Mouse (Mus musculus): ENCODE measurements around the gene Gm3371.
"Not testable (repeated sequence)": the region's sequence is repeated elsewhere in the genome, so short reads cannot be mapped to it uniquely, and the experiment has no call there.

Gm3371 gene

GRCm38 (mm10) chr14:44410588-44410987 is at the start of gene Gm3371:
Gm3371 (minus strand) TSS chr14:44410688.
- not testable (repeated sequence) for DNase-seq

- DNase-seq: not testable (repeated sequence)
Measured at GRCm38 (mm10) chr14:44433335-44433734, 22.8 kb upstream of the Gm3371 start, which contains the start of gene Gm8232. Gm8232 (plus strand) TSS chr14:44433635.

- DNase-seq: not testable (repeated sequence)
Measured at GRCm38 (mm10) chr14:44384233-44384632, 26.3 kb downstream of the Gm3371 start.

GRCm38 (mm10) chr14:44365057-44365456 is 45.4 kb downstream of the Gm3371 start, which contains the start of gene Gm8229:
Gm8229 (plus strand) TSS chr14:44365357.
- DNase-seq: not testable (repeated sequence)

- not testable (repeated sequence) for DNase-seq
Measured at GRCm38 (mm10) chr14:44362301-44362700, 48.2 kb downstream of the Gm3371 start.

- DNase-seq: not testable (repeated sequence)
Measured at GRCm38 (mm10) chr14:44361416-44361815, 49.1 kb downstream of the Gm3371 start.
